Mouse (Mus musculus) CH12.LX (cell line): Measurements from ENCODE around the gene Abhd2. TPM values are rescaled to one million over a fixed set of nuclear protein-coding genes. Genes with fewer than 3 reads are reported as not detected.
A peak's percentile ranks its signal among the peaks of the same experiment; 100 is the strongest.

ENCODE experiments used
- DNase-seq: peaks from one replicate; pipeline ENCODE4 v3.0.0-alpha.2; 2013; ENCODE audit errors: extremely low read depth
- H3K27ac ChIP-seq: 2 replicates; pipeline ENCODE4 v1.5.1; 2012; ENCODE audit warnings: low read depth, mild to moderate bottlenecking, control low read depth, moderate library complexity; ENCODE audit not compliant: insufficient read depth
- H3K27me3 ChIP-seq: replicated peaks from 2 replicates; pipeline ENCODE3; 2012; ENCODE audit warnings: inconsistent platforms
- H3K36me3 ChIP-seq, 2 experiments: replicated peaks in 1 of 2; 2 replicates each; pipeline versions ENCODE3 to v1.6.1; 2012; ENCODE audit warnings: inconsistent platforms in 1 of 2, low read length in 1 of 2, mild to moderate bottlenecking in 1 of 2, mixed read lengths in 1 of 2, moderate library complexity in 1 of 2; ENCODE audit not compliant: control insufficient read depth in 1 of 2, insufficient read depth in 1 of 2
- H3K4me1 ChIP-seq, 2 experiments: 2 replicates each; pipeline ENCODE4 v1.6.1; 2012; ENCODE audit warnings: inconsistent platforms in 1 of 2, moderate library complexity in 1 of 2; ENCODE audit not compliant: insufficient read depth in 2 of 2, control insufficient read depth in 1 of 2
- H3K4me2 ChIP-seq: 2 replicates; pipeline ENCODE4 v1.6.1; 2012; ENCODE audit warnings: low read depth, mild to moderate bottlenecking, control low read depth; ENCODE audit not compliant: poor library complexity, insufficient read depth, severe bottlenecking
- H3K4me3 ChIP-seq, 3 experiments: fragments of 150-350 bp in 1 of 3; sonication (generic) in 1 of 3; replicated peaks in 1 of 3; 2 replicates each; pipeline versions ENCODE3 to v1.5.1; 2011 to 2012; ENCODE audit warnings: low read depth in 2 of 3, low read length in 2 of 3, mild to moderate bottlenecking in 2 of 3, moderate library complexity in 2 of 3, control low read depth in 1 of 3, improper control_type of control experiment in 1 of 3, inconsistent platforms in 1 of 3, mixed read lengths in 1 of 3; ENCODE audit not compliant: poor library complexity in 1 of 3
- H3K79me2 ChIP-seq: replicated peaks from 2 replicates; pipeline ENCODE4 v1.6.1; 2012; ENCODE audit warnings: mild to moderate bottlenecking, moderate library complexity; ENCODE audit not compliant: control insufficient read depth, poor library complexity, insufficient read depth, severe bottlenecking; ENCODE audit errors: extremely low read depth
- H3K9ac ChIP-seq: 2 replicates; pipeline ENCODE4 v1.6.1; 2012; ENCODE audit warnings: low read depth, mild to moderate bottlenecking, control low read depth, moderate library complexity; ENCODE audit not compliant: insufficient read depth
- H3K9me3 ChIP-seq: replicated peaks from 2 replicates; pipeline ENCODE3; 2012; ENCODE audit warnings: low read length, inconsistent platforms, mixed read lengths
- BHLHE40 ChIP-seq: IDR thresholded peaks from 2 replicates; pipeline ENCODE4 v1.6.1; 2011; ENCODE audit warnings: mild to moderate bottlenecking, low read depth, low read length, improper control_type of control experiment
- CHD1 ChIP-seq: IDR thresholded peaks from 2 replicates; pipeline ENCODE4 v1.6.1; 2012; ENCODE audit warnings: low read depth, low read length, improper control_type of control experiment, inconsistent platforms
- CHD2 ChIP-seq: IDR thresholded peaks from 2 replicates; pipeline ENCODE4 v1.6.1; 2011; ENCODE audit warnings: low read length, improper control_type of control experiment
- CTCF ChIP-seq, 2 experiments: IDR thresholded peaks in 1 of 2; conservative IDR thresholded peaks in 1 of 2; 2 replicates each; pipeline ENCODE4 v1.5.1; 2011 to 2012; ENCODE audit warnings: low read depth in 2 of 2, low read length in 2 of 2, improper control_type of control experiment in 1 of 2, inconsistent platforms in 1 of 2, mild to moderate bottlenecking in 1 of 2, moderate library complexity in 1 of 2
- E2F4 ChIP-seq: IDR thresholded peaks from 2 replicates; pipeline ENCODE4 v1.6.1; 2011; ENCODE audit warnings: low read depth, low read length, improper control_type of control experiment; ENCODE audit not compliant: insufficient replicate concordance
- ELF1 ChIP-seq: IDR thresholded peaks from 2 replicates; pipeline ENCODE4 v1.6.1; 2014; ENCODE audit warnings: low read depth, mild to moderate bottlenecking, inconsistent platforms, low read length, improper control_type of control experiment
- ETS1 ChIP-seq: conservative IDR thresholded peaks from 2 replicates; pipeline ENCODE4 v1.6.1; 2012; ENCODE audit warnings: low read depth, mild to moderate bottlenecking, inconsistent platforms, low read length, improper control_type of control experiment, moderate library complexity
- GABPA ChIP-seq: IDR thresholded peaks from 2 replicates; pipeline ENCODE4 v1.6.1; 2012; ENCODE audit warnings: low read depth, low read length, improper control_type of control experiment, inconsistent platforms; ENCODE audit not compliant: insufficient replicate concordance
- IRF4 ChIP-seq: IDR thresholded peaks from 2 replicates; pipeline ENCODE4 v1.6.1; 2014; ENCODE audit warnings: low read depth, mild to moderate bottlenecking, inconsistent platforms, low read length, improper control_type of control experiment
- JUN ChIP-seq: IDR thresholded peaks from 2 replicates; pipeline ENCODE4 v1.6.1; 2011; ENCODE audit warnings: low read depth, mild to moderate bottlenecking, low read length, improper control_type of control experiment, moderate library complexity; ENCODE audit not compliant: insufficient read depth
- JUND ChIP-seq: conservative IDR thresholded peaks from 2 replicates; pipeline ENCODE4 v1.6.1; 2011; ENCODE audit warnings: low read depth, low read length, improper control_type of control experiment
- KAT2A ChIP-seq: IDR thresholded peaks from 2 replicates; pipeline ENCODE4 v1.6.1; 2012; ENCODE audit warnings: low read length, improper control_type of control experiment, inconsistent platforms; ENCODE audit not compliant: insufficient replicate concordance
- MAX ChIP-seq: IDR thresholded peaks from 2 replicates; pipeline ENCODE4 v1.6.1; 2011; ENCODE audit warnings: low read length, improper control_type of control experiment
- MAZ ChIP-seq: IDR thresholded peaks from 2 replicates; pipeline ENCODE4 v1.6.1; 2012; ENCODE audit warnings: low read depth, mild to moderate bottlenecking, inconsistent platforms, low read length, improper control_type of control experiment, moderate library complexity
- MEF2A ChIP-seq: IDR thresholded peaks from 2 replicates; pipeline ENCODE4 v1.6.1; 2014; ENCODE audit warnings: low read depth, mild to moderate bottlenecking, inconsistent platforms, low read length, improper control_type of control experiment, borderline replicate concordance
- MYC ChIP-seq: IDR thresholded peaks from 2 replicates; pipeline ENCODE4 v1.6.1; 2011; ENCODE audit warnings: low read depth, mild to moderate bottlenecking, improper control_type of control experiment, low read length
- NELFE ChIP-seq: IDR thresholded peaks from 2 replicates; pipeline ENCODE4 v1.6.1; 2011; ENCODE audit warnings: low read depth, low read length, improper control_type of control experiment
- NRF1 ChIP-seq: IDR thresholded peaks from 2 replicates; pipeline ENCODE4 v1.6.1; 2014; ENCODE audit warnings: low read depth, mild to moderate bottlenecking, inconsistent platforms, low read length, improper control_type of control experiment, moderate library complexity
- PAX5 ChIP-seq: IDR thresholded peaks from 2 replicates; pipeline ENCODE4 v1.6.1; 2012; ENCODE audit warnings: low read length, inconsistent platforms, mixed read lengths
- POLR2A ChIP-seq: IDR thresholded peaks from 2 replicates; pipeline ENCODE4 v1.6.1; 2011; ENCODE audit warnings: low read depth, mild to moderate bottlenecking, improper control_type of control experiment, low read length
- SIN3A ChIP-seq: IDR thresholded peaks from 2 replicates; pipeline ENCODE4 v1.6.1; 2012; ENCODE audit warnings: low read length, improper control_type of control experiment, inconsistent platforms
- SMC3 ChIP-seq: IDR thresholded peaks from 2 replicates; pipeline ENCODE4 v1.6.1; 2011; ENCODE audit warnings: low read depth, low read length, improper control_type of control experiment
- TBP ChIP-seq: conservative IDR thresholded peaks from 2 replicates; pipeline ENCODE4 v1.6.1; 2011; ENCODE audit warnings: low read depth, low read length, improper control_type of control experiment
- TCF12 ChIP-seq: IDR thresholded peaks from 2 replicates; pipeline ENCODE4 v1.6.1; 2014; ENCODE audit warnings: low read depth, mild to moderate bottlenecking, inconsistent platforms, low read length, improper control_type of control experiment
- UBTF ChIP-seq: IDR thresholded peaks from 2 replicates; pipeline ENCODE4 v1.6.1; 2012; ENCODE audit warnings: low read depth, mild to moderate bottlenecking, inconsistent platforms, low read length, improper control_type of control experiment, moderate library complexity
- USF1 ChIP-seq: IDR thresholded peaks from 2 replicates; pipeline ENCODE4 v1.6.1; 2014; ENCODE audit warnings: low read depth, mild to moderate bottlenecking, inconsistent platforms, low read length, improper control_type of control experiment
- USF2 ChIP-seq: conservative IDR thresholded peaks from 2 replicates; pipeline ENCODE4 v1.6.1; 2011; ENCODE audit warnings: low read depth, low read length, improper control_type of control experiment
- ZC3H11A ChIP-seq: IDR thresholded peaks from 2 replicates; pipeline ENCODE4 v1.6.1; 2012; ENCODE audit warnings: low read depth, mild to moderate bottlenecking, inconsistent platforms, low read length, improper control_type of control experiment
- ZKSCAN1 ChIP-seq: IDR thresholded peaks from 2 replicates; pipeline ENCODE4 v1.6.1; 2012; ENCODE audit warnings: low read depth, inconsistent platforms, low read length, improper control_type of control experiment, borderline replicate concordance
- ZMIZ1 ChIP-seq: IDR thresholded peaks from 2 replicates; pipeline ENCODE4 v1.6.1; 2012; ENCODE audit warnings: low read depth, mild to moderate bottlenecking, inconsistent platforms, low read length, improper control_type of control experiment
- ZNF384 ChIP-seq: IDR thresholded peaks from 2 replicates; pipeline ENCODE4 v1.6.1; 2012; ENCODE audit warnings: low read depth, low read length, improper control_type of control experiment, inconsistent platforms
- dilution Hi-C: fragments of 300-500 bp; cut with MboI; formaldehyde crosslinking; loops from 2 replicates; pipeline ENCODE4 v1.14.3; 2020; ENCODE audit warnings: low sequenced_read_pairs; ENCODE audit not compliant: extremely low pct_unique_long_range_greater_than_20kb, extremely low pct_ligation_motif_present
- in situ Hi-C: fragments of 300-500 bp; cut with MboI; formaldehyde crosslinking; loops from 3 replicates; pipeline ENCODE4 v1.14.3; 2019; ENCODE audit warnings: low sequenced_read_pairs, low pct_ligation_motif_present, low pct_unique_long_range_greater_than_20kb, mixed read lengths
- polyA plus RNA-seq: library from polyadenylated mRNA; unstranded; fragments of >175 nt; gene quantifications from 2 replicates; pipeline ENCODE4 v1.2.1, GENCODE M21; 2012; ENCODE audit warnings: low read depth; ENCODE audit not compliant: insufficient read length
- total RNA-seq, 2 experiments: library from RNA; depleted of rRNA; stranded (reverse); fragments of 300-350 nt in 1 of 2; fragments of >200 nt in 1 of 2; gene quantifications; 2 replicates each; pipeline ENCODE4 v1.2.3; 2012 to 2014

The Abhd2 gene
- total and polyA plus RNA-seq, 3 experiments: 6.0 to 15.4 (median 9.9) TPM

GRCm38 (mm10) chr7:79346555-79347075 lies 73.6 kb downstream of the Abhd2 start:
- Histone ChIP-seq H3K4me2 (no peak overlapping the region), H3K4me1 (peaks cover 11 to 25% of the 10 kb centered on the region in 2 experiments), H3K79me2 (no peaks in the 10 kb centered on the region), H3K9ac (no peak overlapping the region), H3K4me3 (no peak overlapping the region), H3K36me3 (peaks cover 24 to 74% of the 10 kb centered on the region in 2 experiments), H3K27ac (no peak overlapping the region), H3K9me3 (no peaks in the 10 kb centered on the region), H3K27me3 (no peaks in the 10 kb centered on the region)
- in situ Hi-C loops: no loop called here
- TF ChIP-seq JUND (no peak), UBTF (no peak), ZNF384 (no peak), JUN (no peak), BHLHE40 (no peak), CHD1 (no peak), GABPA (no peak), ELF1 (no peak)
- dilution Hi-C loops: no loop called here
- DNase-seq: no peak

GRCm38 (mm10) chr7:79347108-79347813 lies 74.3 kb downstream of the Abhd2 start:
- H3K36me3 ChIP-seq: peaks cover 26 to 80% of the 10 kb centered on the region in 2 experiments
- peaks cover 11 to 25% of the 10 kb centered on the region in 2 experiments for H3K4me1 ChIP-seq
- H3K27ac ChIP-seq: no peak overlapping the region
- no peaks in the 10 kb centered on the region for H3K79me2 ChIP-seq
- no peak overlapping the region for H3K9ac ChIP-seq
- H3K27me3 ChIP-seq: no peaks in the 10 kb centered on the region
- H3K4me2 ChIP-seq: no peak overlapping the region
- no peak overlapping the region for H3K4me3 ChIP-seq
- DNase-seq: peak; percentile 71
- dilution Hi-C loops: no loop called here
- in situ Hi-C loops: no loop called here
- no peaks in the 10 kb centered on the region for H3K9me3 ChIP-seq
- TF ChIP-seq SIN3A (no peak), PAX5 (no peak), UBTF (no peak), MAX (no peak), POLR2A (no peak), TCF12 (no peak), MEF2A (no peak), USF1 (no peak), JUND (peak; percentile 63), NELFE (no peak), ZC3H11A (no peak), GABPA (no peak), ZNF384 (no peak), CTCF (conservative IDR thresholded peaks at IDR 0.05 in 1 of 2, IDR thresholded peaks at IDR 0.05 in 1 of 2; ENCODE audit: low read depth in 2 of 2, low read length in 2 of 2) (no peak), TBP (no peak), JUN (0 out of 2 replicates have a peak, but pooled peaks have one; percentile 35), SMC3 (no peak), ETS1 (peak; percentile 39), USF2 (no peak), BHLHE40 (peak; percentile 35; the same call in 1 of the 2 replicates), IRF4 (peak; percentile 89), ZKSCAN1 (no peak), KAT2A (no peak), MYC (no peak), NRF1 (no peak), CHD2 (0 out of 2 replicates have a peak, but pooled peaks have one; percentile 23), E2F4 (no peak), ZMIZ1 (no peak), MAZ (no peak)
